Mouse (Mus musculus) C2C12 (cell line): ENCODE measurements around the gene Loxl3.

Experiments used
- CTCF ChIP-seq: IDR thresholded peaks from one replicate; pipeline ENCODE4 v1.5.1; 2011; ENCODE audit not compliant: control insufficient read depth, insufficient read depth, insufficient read length
- MYOD1 ChIP-seq: IDR thresholded peaks from one replicate; pipeline ENCODE4 v1.6.1; 2011; ENCODE audit warnings: low read depth; ENCODE audit not compliant: control insufficient read depth, insufficient read length
- USF1 ChIP-seq: IDR thresholded peaks from one replicate; pipeline ENCODE4 v1.6.1; 2011; ENCODE audit warnings: low read depth, mild to moderate bottlenecking, control low read depth, moderate library complexity

DNA sequence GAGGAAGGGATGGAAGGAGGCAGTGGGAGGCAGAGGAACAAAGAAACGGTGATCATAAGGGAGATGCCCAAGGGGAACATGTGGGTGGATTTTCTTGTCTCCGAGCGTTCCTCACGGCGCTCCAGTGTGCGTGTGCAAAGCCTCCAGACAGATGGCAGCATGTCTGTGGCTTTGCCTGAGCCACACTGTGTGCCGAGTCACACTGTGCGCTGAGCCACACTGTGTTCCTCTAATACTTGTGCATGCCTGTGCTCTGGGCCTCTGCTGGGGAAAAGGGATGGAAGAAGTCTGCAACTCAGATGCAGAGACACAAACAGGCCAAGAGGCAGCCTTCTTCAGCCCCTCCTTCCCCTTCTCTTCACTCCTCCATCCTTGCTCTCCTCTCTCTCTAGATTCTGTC, 6.7 kb upstream of the Loxl3 start:
- no peak for TF ChIP-seq CTCF
- TF ChIP-seq USF1 = no peak
- no peak for TF ChIP-seq MYOD1
